In genomic region chr17:56039345-56039744, GRCm38 (mm10) we compare ENCODE assay signal across 8 mouse cellular contexts. TPM values are rescaled to one million over a fixed set of nuclear protein-coding genes. Genes with fewer than 3 reads are reported as not detected.
DNase-seq lines count a peak whose midpoint lies in the region; ATAC-seq and TF ChIP-seq lines count a peak whose summit lies in the region.

No protein-coding gene starts in this region.

- H3K27ac ChIP-seq in gastrocnemius, adult 2 months: peak overlapping the region; percentile 86
- no peak overlapping the region for H3K27ac ChIP-seq in stomach, embryonic 14.5 days (ENCODE audit: low read length)
- H3K27ac ChIP-seq in stomach, postnatal 0 days (replicated peaks): no peak overlapping the region
- no peak overlapping the region for H3K27ac ChIP-seq in limb, embryonic 15.5 days
- H3K27ac ChIP-seq in stomach, embryonic 16.5 days (ENCODE audit: low read length): no peak overlapping the region

- ATAC-seq in stomach, embryonic 14.5 days (ENCODE audit: insufficient number of reproducible peaks, insufficient read depth, low FRiP score, low read depth): no peak
- ATAC-seq in stomach, postnatal 0 days (ENCODE audit: low FRiP score, low TSS enrichment): no peak
- ATAC-seq in limb, embryonic 15.5 days (ENCODE audit: insufficient number of reproducible peaks, low FRiP score, low TSS enrichment, low read depth): no peak
- no peak for ATAC-seq in stomach, embryonic 16.5 days (ENCODE audit: insufficient read depth, low FRiP score)

- H3K36me3 ChIP-seq in stomach, embryonic 14.5 days (ENCODE audit: control insufficient read depth, insufficient read depth, low read length): peaks cover 10% of the 10 kb centered on the region
- H3K36me3 ChIP-seq in stomach, postnatal 0 days (ENCODE audit: control insufficient read depth, insufficient read depth, low read length): no peaks in the 10 kb centered on the region
- peaks cover 15% of the 10 kb centered on the region for H3K36me3 ChIP-seq in limb, embryonic 15.5 days
- peaks cover 5% of the 10 kb centered on the region; the same call in 1 of the 2 replicates for H3K36me3 ChIP-seq in stomach, embryonic 16.5 days (ENCODE audit: control insufficient read depth, insufficient read depth, low read length)

- TF ChIP-seq CTCF in gastrocnemius, adult 2 months (IDR thresholded peaks at IDR 0.05): no peak
- TF ChIP-seq CTCF in stomach, postnatal 0 days (IDR thresholded peaks at IDR 0.05; ENCODE audit: low read depth): no peak

- WGBS in stomach, embryonic 14.5 days: 77% methylated on average over 4 of the region's 4 CpGs
- 68% methylated on average over 4 of the region's 4 CpGs for WGBS in stomach, postnatal 0 days
- WGBS in limb, embryonic 15.5 days: 77% methylated on average over 4 of the region's 4 CpGs
- WGBS in stomach, embryonic 16.5 days: 71% methylated on average over 4 of the region's 4 CpGs

- H3K9me3 ChIP-seq in stomach, embryonic 14.5 days (ENCODE audit: control insufficient read depth, low read depth, low read length): no peaks in the 10 kb centered on the region
- H3K9me3 ChIP-seq in stomach, postnatal 0 days (ENCODE audit: control insufficient read depth, low read length): no peaks in the 10 kb centered on the region
- no peaks in the 10 kb centered on the region for H3K9me3 ChIP-seq in limb, embryonic 15.5 days
- H3K9me3 ChIP-seq in stomach, embryonic 16.5 days (replicated peaks; ENCODE audit: control insufficient read depth, low read length): no peaks in the 10 kb centered on the region

- peak overlapping the region; percentile 31 for H3K4me2 ChIP-seq in stomach, embryonic 14.5 days (replicated peaks; ENCODE audit: low read depth, low read length)
- no peak overlapping the region for H3K4me2 ChIP-seq in stomach, postnatal 0 days (replicated peaks; ENCODE audit: low read depth)
- peak overlapping the region; percentile 74; the same call in 1 of the 2 replicates for H3K4me2 ChIP-seq in limb, embryonic 15.5 days
- H3K4me2 ChIP-seq in stomach, embryonic 16.5 days (ENCODE audit: low read depth, low read length): peak overlapping the region; percentile 90; the same call in 1 of the 2 replicates

- H3K27me3 ChIP-seq in stomach, embryonic 14.5 days (ENCODE audit: control insufficient read depth, insufficient read depth, low read length): no peaks in the 10 kb centered on the region
- no peaks in the 10 kb centered on the region for H3K27me3 ChIP-seq in stomach, postnatal 0 days (ENCODE audit: control insufficient read depth, insufficient read depth, low read length)
- H3K27me3 ChIP-seq in limb, embryonic 15.5 days: no peaks in the 10 kb centered on the region
- H3K27me3 ChIP-seq in stomach, embryonic 16.5 days (ENCODE audit: control insufficient read depth, insufficient read depth, low read length): no peaks in the 10 kb centered on the region

- H3K4me3 ChIP-seq in gastrocnemius, adult 2 months: peak overlapping the region; percentile 86
- H3K4me3 ChIP-seq in stomach, embryonic 14.5 days (ENCODE audit: low read depth, low read length): peak overlapping the region; percentile 79; the same call in 1 of the 2 replicates
- H3K4me3 ChIP-seq in stomach, postnatal 0 days (ENCODE audit: low read depth, low read length): no peak overlapping the region; the same call in 1 of the 2 replicates
- H3K4me3 ChIP-seq in limb, embryonic 15.5 days: 0 out of 2 replicates have a peak overlapping the region, but pooled peaks have one; percentile 87
- H3K4me3 ChIP-seq in stomach, embryonic 16.5 days (replicated peaks; ENCODE audit: low read length): peak overlapping the region; percentile 93; the same call in 1 of the 2 replicates

- H3K9ac ChIP-seq in stomach, embryonic 14.5 days (replicated peaks; ENCODE audit: low read depth, low read length): no peak overlapping the region
- H3K9ac ChIP-seq in stomach, postnatal 0 days (ENCODE audit: low read length): no peak overlapping the region
- H3K9ac ChIP-seq in limb, embryonic 15.5 days: no peak overlapping the region
- H3K9ac ChIP-seq in stomach, embryonic 16.5 days (ENCODE audit: low read length): no peak overlapping the region

- DNase-seq in gastrocnemius, adult 2 months: no peak
- no peak for DNase-seq in gastrocnemius, adult 18-20 months (ENCODE audit: low spot score)
- no peak for DNase-seq in stomach, postnatal 0 days (ENCODE audit: low spot score)
- DNase-seq in cerebellum, postnatal 36 days: no peak
- DNase-seq in cerebellum, postnatal 14 days: no peak

- TF ChIP-seq EP300 in stomach, postnatal 0 days (optimal IDR thresholded peaks at IDR 0.05): no peak

- intact Hi-C loops in gastrocnemius, adult 2 months (cut with DNase I): loop anchor here (5.0 to 10.0 kb wide), 2 partner anchors 38 to 1235 kb away; partner anchors contain the start of genes Hdgfl2, Ubxn6 and Vav1

- peaks cover 24% of the 10 kb centered on the region for H3K4me1 ChIP-seq in stomach, embryonic 14.5 days (ENCODE audit: control insufficient read depth, insufficient read depth, low read length)
- H3K4me1 ChIP-seq in stomach, postnatal 0 days (replicated peaks; ENCODE audit: control insufficient read depth, insufficient read depth): peaks cover 3% of the 10 kb centered on the region
- H3K4me1 ChIP-seq in limb, embryonic 15.5 days: peaks cover 31% of the 10 kb centered on the region
- H3K4me1 ChIP-seq in stomach, embryonic 16.5 days (ENCODE audit: control insufficient read depth, insufficient read depth, low read length): peaks cover 24% of the 10 kb centered on the region

RNA-seq across cellular contexts. Expression of gene Chaf1a, which starts 0.9 kb away (rescaled TPM):
- total RNA-seq in gastrocnemius, adult 2 months (2021): under 1 TPM; 0.46 to 0.59 TPM
- under 1 TPM; 0.46 to 0.95 TPM for total RNA-seq in gastrocnemius, adult 18-20 months (2021)
- 19.2 and 19.6 TPM in 2 replicates for polyA plus RNA-seq in stomach, embryonic 14.5 days (2014; fragmentation: Nextera tagmentation; extraction: Ambion mirVana)
- polyA plus RNA-seq in stomach, postnatal 0 days (2015; fragmentation: Nextera tagmentation; extraction: Ambion mirVana): 4.5 and 5.0 TPM in 2 replicates
- polyA plus RNA-seq in limb, embryonic 15.5 days (2015; fragmentation: Nextera tagmentation; extraction: Ambion mirVana): 19.1 and 21.4 TPM in 2 replicates
- 16.3 and 17.8 TPM in 2 replicates for polyA plus RNA-seq in stomach, embryonic 16.5 days (2015; fragmentation: Nextera tagmentation; extraction: Ambion mirVana)

RNA-seq across cellular contexts. Expression of gene Sh3gl1, which starts 2.9 kb away (rescaled TPM):
- total RNA-seq in gastrocnemius, adult 2 months (2021): 1 to 10 TPM; 8.7 to 9.5 TPM
- total RNA-seq in gastrocnemius, adult 18-20 months (2021): 1 to 10 TPM; 7.7 to 7.9 TPM
- polyA plus RNA-seq in stomach, embryonic 14.5 days (2014; fragmentation: Nextera tagmentation; extraction: Ambion mirVana): 127 and 136 TPM in 2 replicates
- 100 and 101 TPM in 2 replicates for polyA plus RNA-seq in stomach, postnatal 0 days (2015; fragmentation: Nextera tagmentation; extraction: Ambion mirVana)
- polyA plus RNA-seq in limb, embryonic 15.5 days (2015; fragmentation: Nextera tagmentation; extraction: Ambion mirVana): 210 and 217 TPM in 2 replicates
- 145 and 154 TPM in 2 replicates for polyA plus RNA-seq in stomach, embryonic 16.5 days (2015; fragmentation: Nextera tagmentation; extraction: Ambion mirVana)

RNA-seq across cellular contexts. Expression of gene Mpnd, which starts 33.8 kb away (rescaled TPM):
- total RNA-seq in gastrocnemius, adult 2 months (2021): 10 to 100 TPM; 41.2 to 41.6 TPM
- total RNA-seq in gastrocnemius, adult 18-20 months (2021): 10 to 100 TPM; 34.6 to 35.4 TPM
- 97.9 and 102 TPM in 2 replicates for polyA plus RNA-seq in stomach, embryonic 14.5 days (2014; fragmentation: Nextera tagmentation; extraction: Ambion mirVana)
- polyA plus RNA-seq in stomach, postnatal 0 days (2015; fragmentation: Nextera tagmentation; extraction: Ambion mirVana): 28.9 and 34.9 TPM in 2 replicates
- polyA plus RNA-seq in limb, embryonic 15.5 days (2015; fragmentation: Nextera tagmentation; extraction: Ambion mirVana): 71.2 and 82.9 TPM in 2 replicates
- 52.0 and 60.7 TPM in 2 replicates for polyA plus RNA-seq in stomach, embryonic 16.5 days (2015; fragmentation: Nextera tagmentation; extraction: Ambion mirVana)

RNA-seq across cellular contexts. Expression of gene Stap2, which starts 34.0 kb away (rescaled TPM):
- total RNA-seq in gastrocnemius, adult 2 months (2021): 1 to 10 TPM; 2.6 to 3.1 TPM
- total RNA-seq in gastrocnemius, adult 18-20 months (2021): 1 to 10 TPM; 1.9 to 3.2 TPM
- polyA plus RNA-seq in stomach, embryonic 14.5 days (2014; fragmentation: Nextera tagmentation; extraction: Ambion mirVana): 19.7 and 23.8 TPM in 2 replicates
- 44.2 and 50.6 TPM in 2 replicates for polyA plus RNA-seq in stomach, postnatal 0 days (2015; fragmentation: Nextera tagmentation; extraction: Ambion mirVana)
- 26.0 and 28.2 TPM in 2 replicates for polyA plus RNA-seq in limb, embryonic 15.5 days (2015; fragmentation: Nextera tagmentation; extraction: Ambion mirVana)
- polyA plus RNA-seq in stomach, embryonic 16.5 days (2015; fragmentation: Nextera tagmentation; extraction: Ambion mirVana): 41.2 and 53.7 TPM in 2 replicates

RNA-seq across cellular contexts. Expression of gene Ubxn6, which starts 35.5 kb away (rescaled TPM):
- total RNA-seq in gastrocnemius, adult 2 months (2021): 10 to 100 TPM; 55.6 to 64.3 TPM
- 10 to 100 TPM; 62.9 to 69.0 TPM for total RNA-seq in gastrocnemius, adult 18-20 months (2021)
- 41.5 and 41.9 TPM in 2 replicates for polyA plus RNA-seq in stomach, embryonic 14.5 days (2014; fragmentation: Nextera tagmentation; extraction: Ambion mirVana)
- 43.0 and 45.1 TPM in 2 replicates for polyA plus RNA-seq in stomach, postnatal 0 days (2015; fragmentation: Nextera tagmentation; extraction: Ambion mirVana)
- 42.1 and 45.6 TPM in 2 replicates for polyA plus RNA-seq in limb, embryonic 15.5 days (2015; fragmentation: Nextera tagmentation; extraction: Ambion mirVana)
- polyA plus RNA-seq in stomach, embryonic 16.5 days (2015; fragmentation: Nextera tagmentation; extraction: Ambion mirVana): 39.4 and 42.1 TPM in 2 replicates
